Mouse (Mus musculus) CH12.LX (cell line): ENCODE data around the gene Mipep. TPM values are rescaled to one million over a fixed set of nuclear protein-coding genes. Genes with fewer than 3 reads are reported as not detected.
A peak's percentile ranks its signal among the peaks of the same experiment; 100 is the strongest.

Experiments
- DNase-seq: peaks from one replicate; pipeline ENCODE4 v3.0.0-alpha.2; 2013; ENCODE audit errors: extremely low read depth
- H3K27ac ChIP-seq: 2 replicates; pipeline ENCODE4 v1.5.1; 2012; ENCODE audit warnings: low read depth, mild to moderate bottlenecking, control low read depth, moderate library complexity; ENCODE audit not compliant: insufficient read depth
- H3K27me3 ChIP-seq: replicated peaks from 2 replicates; pipeline ENCODE3; 2012; ENCODE audit warnings: inconsistent platforms
- H3K36me3 ChIP-seq, 2 experiments: replicated peaks in 1 of 2; 2 replicates each; pipeline versions ENCODE3 to v1.6.1; 2012; ENCODE audit warnings: inconsistent platforms in 1 of 2, low read length in 1 of 2, mild to moderate bottlenecking in 1 of 2, mixed read lengths in 1 of 2, moderate library complexity in 1 of 2; ENCODE audit not compliant: control insufficient read depth in 1 of 2, insufficient read depth in 1 of 2
- H3K4me1 ChIP-seq, 2 experiments: 2 replicates each; pipeline ENCODE4 v1.6.1; 2012; ENCODE audit warnings: inconsistent platforms in 1 of 2, moderate library complexity in 1 of 2; ENCODE audit not compliant: insufficient read depth in 2 of 2, control insufficient read depth in 1 of 2
- H3K4me2 ChIP-seq: 2 replicates; pipeline ENCODE4 v1.6.1; 2012; ENCODE audit warnings: low read depth, mild to moderate bottlenecking, control low read depth; ENCODE audit not compliant: poor library complexity, insufficient read depth, severe bottlenecking
- H3K4me3 ChIP-seq, 3 experiments: fragments of 150-350 bp in 1 of 3; sonication (generic) in 1 of 3; replicated peaks in 1 of 3; 2 replicates each; pipeline versions ENCODE3 to v1.5.1; 2011 to 2012; ENCODE audit warnings: low read depth in 2 of 3, low read length in 2 of 3, mild to moderate bottlenecking in 2 of 3, moderate library complexity in 2 of 3, control low read depth in 1 of 3, improper control_type of control experiment in 1 of 3, inconsistent platforms in 1 of 3, mixed read lengths in 1 of 3; ENCODE audit not compliant: poor library complexity in 1 of 3
- H3K79me2 ChIP-seq: replicated peaks from 2 replicates; pipeline ENCODE4 v1.6.1; 2012; ENCODE audit warnings: mild to moderate bottlenecking, moderate library complexity; ENCODE audit not compliant: control insufficient read depth, poor library complexity, insufficient read depth, severe bottlenecking; ENCODE audit errors: extremely low read depth
- H3K9ac ChIP-seq: 2 replicates; pipeline ENCODE4 v1.6.1; 2012; ENCODE audit warnings: low read depth, mild to moderate bottlenecking, control low read depth, moderate library complexity; ENCODE audit not compliant: insufficient read depth
- H3K9me3 ChIP-seq: replicated peaks from 2 replicates; pipeline ENCODE3; 2012; ENCODE audit warnings: low read length, inconsistent platforms, mixed read lengths
- CHD2 ChIP-seq: IDR thresholded peaks from 2 replicates; pipeline ENCODE4 v1.6.1; 2011; ENCODE audit warnings: low read length, improper control_type of control experiment
- CTCF ChIP-seq, 2 experiments: IDR thresholded peaks in 1 of 2; conservative IDR thresholded peaks in 1 of 2; 2 replicates each; pipeline ENCODE4 v1.5.1; 2011 to 2012; ENCODE audit warnings: low read depth in 2 of 2, low read length in 2 of 2, improper control_type of control experiment in 1 of 2, inconsistent platforms in 1 of 2, mild to moderate bottlenecking in 1 of 2, moderate library complexity in 1 of 2
- ELF1 ChIP-seq: IDR thresholded peaks from 2 replicates; pipeline ENCODE4 v1.6.1; 2014; ENCODE audit warnings: low read depth, mild to moderate bottlenecking, inconsistent platforms, low read length, improper control_type of control experiment
- ETS1 ChIP-seq: conservative IDR thresholded peaks from 2 replicates; pipeline ENCODE4 v1.6.1; 2012; ENCODE audit warnings: low read depth, mild to moderate bottlenecking, inconsistent platforms, low read length, improper control_type of control experiment, moderate library complexity
- GABPA ChIP-seq: IDR thresholded peaks from 2 replicates; pipeline ENCODE4 v1.6.1; 2012; ENCODE audit warnings: low read depth, low read length, improper control_type of control experiment, inconsistent platforms; ENCODE audit not compliant: insufficient replicate concordance
- IRF4 ChIP-seq: IDR thresholded peaks from 2 replicates; pipeline ENCODE4 v1.6.1; 2014; ENCODE audit warnings: low read depth, mild to moderate bottlenecking, inconsistent platforms, low read length, improper control_type of control experiment
- MAZ ChIP-seq: IDR thresholded peaks from 2 replicates; pipeline ENCODE4 v1.6.1; 2012; ENCODE audit warnings: low read depth, mild to moderate bottlenecking, inconsistent platforms, low read length, improper control_type of control experiment, moderate library complexity
- MEF2A ChIP-seq: IDR thresholded peaks from 2 replicates; pipeline ENCODE4 v1.6.1; 2014; ENCODE audit warnings: low read depth, mild to moderate bottlenecking, inconsistent platforms, low read length, improper control_type of control experiment, borderline replicate concordance
- MXI1 ChIP-seq: IDR thresholded peaks from 2 replicates; pipeline ENCODE4 v1.6.1; 2011; ENCODE audit warnings: mild to moderate bottlenecking, low read depth, low read length, improper control_type of control experiment
- MYC ChIP-seq: IDR thresholded peaks from 2 replicates; pipeline ENCODE4 v1.6.1; 2011; ENCODE audit warnings: low read depth, mild to moderate bottlenecking, improper control_type of control experiment, low read length
- NRF1 ChIP-seq: IDR thresholded peaks from 2 replicates; pipeline ENCODE4 v1.6.1; 2014; ENCODE audit warnings: low read depth, mild to moderate bottlenecking, inconsistent platforms, low read length, improper control_type of control experiment, moderate library complexity
- POLR2A ChIP-seq: IDR thresholded peaks from 2 replicates; pipeline ENCODE4 v1.6.1; 2011; ENCODE audit warnings: low read depth, mild to moderate bottlenecking, improper control_type of control experiment, low read length
- RCOR1 ChIP-seq: conservative IDR thresholded peaks from 2 replicates; pipeline ENCODE4 v1.6.1; 2012; ENCODE audit warnings: low read depth, mild to moderate bottlenecking, inconsistent platforms, low read length, improper control_type of control experiment
- SMC3 ChIP-seq: IDR thresholded peaks from 2 replicates; pipeline ENCODE4 v1.6.1; 2011; ENCODE audit warnings: low read depth, low read length, improper control_type of control experiment
- TCF12 ChIP-seq: IDR thresholded peaks from 2 replicates; pipeline ENCODE4 v1.6.1; 2014; ENCODE audit warnings: low read depth, mild to moderate bottlenecking, inconsistent platforms, low read length, improper control_type of control experiment
- UBTF ChIP-seq: IDR thresholded peaks from 2 replicates; pipeline ENCODE4 v1.6.1; 2012; ENCODE audit warnings: low read depth, mild to moderate bottlenecking, inconsistent platforms, low read length, improper control_type of control experiment, moderate library complexity
- USF1 ChIP-seq: IDR thresholded peaks from 2 replicates; pipeline ENCODE4 v1.6.1; 2014; ENCODE audit warnings: low read depth, mild to moderate bottlenecking, inconsistent platforms, low read length, improper control_type of control experiment
- ZC3H11A ChIP-seq: IDR thresholded peaks from 2 replicates; pipeline ENCODE4 v1.6.1; 2012; ENCODE audit warnings: low read depth, mild to moderate bottlenecking, inconsistent platforms, low read length, improper control_type of control experiment
- ZNF384 ChIP-seq: IDR thresholded peaks from 2 replicates; pipeline ENCODE4 v1.6.1; 2012; ENCODE audit warnings: low read depth, low read length, improper control_type of control experiment, inconsistent platforms
- dilution Hi-C: fragments of 300-500 bp; cut with MboI; formaldehyde crosslinking; loops from 2 replicates; pipeline ENCODE4 v1.14.3; 2020; ENCODE audit warnings: low sequenced_read_pairs; ENCODE audit not compliant: extremely low pct_unique_long_range_greater_than_20kb, extremely low pct_ligation_motif_present
- in situ Hi-C: fragments of 300-500 bp; cut with MboI; formaldehyde crosslinking; loops from 3 replicates; pipeline ENCODE4 v1.14.3; 2019; ENCODE audit warnings: low sequenced_read_pairs, low pct_ligation_motif_present, low pct_unique_long_range_greater_than_20kb, mixed read lengths
- polyA plus RNA-seq: library from polyadenylated mRNA; unstranded; fragments of >175 nt; gene quantifications from 2 replicates; pipeline ENCODE4 v1.2.1, GENCODE M21; 2012; ENCODE audit warnings: low read depth; ENCODE audit not compliant: insufficient read length
- total RNA-seq, 2 experiments: library from RNA; depleted of rRNA; stranded (reverse); fragments of 300-350 nt in 1 of 2; fragments of >200 nt in 1 of 2; gene quantifications; 2 replicates each; pipeline ENCODE4 v1.2.3; 2012 to 2014

Gene Mipep
- total and polyA plus RNA-seq, 3 experiments: 33.1 to 37.2 (median 36.6) TPM

DNA sequence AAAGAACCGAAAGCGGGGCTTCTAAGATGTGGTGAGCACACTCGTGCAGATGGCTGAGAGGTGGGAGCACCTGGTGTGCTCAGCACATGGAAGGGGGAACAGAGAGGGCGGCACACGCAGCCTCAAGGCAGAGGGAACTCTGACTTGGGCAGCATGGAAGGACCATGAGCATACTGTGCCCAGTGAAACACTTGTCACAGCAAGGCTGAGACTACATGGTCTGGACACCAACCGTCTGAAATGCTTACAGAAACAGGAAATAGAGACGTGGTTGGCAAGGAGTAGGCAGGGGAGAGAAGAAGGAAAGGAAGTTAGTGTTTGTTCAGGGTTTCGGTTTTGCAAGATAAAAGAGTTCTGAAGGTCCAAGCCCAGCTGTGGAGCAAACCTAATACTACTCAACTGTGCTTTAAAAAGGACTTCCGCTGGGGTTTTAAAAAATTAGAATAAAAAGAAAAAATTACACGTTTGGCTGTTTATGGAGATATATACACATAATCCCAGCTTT is 45.9 kb upstream of the Mipep start (continued):
- peak; percentile 89 for TF ChIP-seq MAZ
- peak; percentile 87 for TF ChIP-seq ETS1
- TF ChIP-seq POLR2A: peak; percentile 74; the same call in 1 of the 2 replicates
- peak; percentile 90 for TF ChIP-seq IRF4
- peak; percentile 20 for TF ChIP-seq SMC3
- peak; percentile 85; the same call in 1 of the 2 replicates for TF ChIP-seq RCOR1
- TF ChIP-seq ZC3H11A: no peak
- TF ChIP-seq MYC: peak; percentile 94

DNA sequence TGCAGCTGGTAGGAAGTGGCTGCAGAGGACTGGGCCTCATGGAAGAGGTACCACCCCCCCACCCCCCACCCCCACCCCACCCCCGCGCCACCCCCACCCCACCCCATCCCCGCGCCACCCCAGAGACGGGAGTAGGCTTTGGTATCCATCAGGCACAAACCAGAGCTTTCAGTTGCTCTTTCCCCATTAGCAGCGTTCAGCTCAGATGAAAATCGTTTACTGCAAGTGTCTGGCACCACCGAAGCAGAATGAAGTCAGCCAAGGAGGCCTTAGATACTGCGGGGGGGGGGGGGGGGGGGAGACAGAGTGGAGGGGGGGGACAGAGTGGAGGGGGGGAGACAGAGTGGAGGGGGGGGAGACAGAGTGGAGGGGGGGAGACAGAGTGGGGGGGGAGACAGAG is 45.2 kb upstream of the Mipep start:
- Histone ChIP-seq H3K4me2 (peak overlapping the region; percentile 35; the same call in 1 of the 2 replicates), H3K9me3 (no peaks in the 10 kb centered on the region), H3K79me2 (peaks cover 19% of the 10 kb centered on the region), H3K4me1 (peaks cover 27 to 80% of the 10 kb centered on the region in 2 experiments), H3K4me3 (no peak overlapping the region), H3K27ac (no peak overlapping the region), H3K36me3 (peaks cover 10 to 22% of the 10 kb centered on the region in 2 experiments), H3K27me3 (no peaks in the 10 kb centered on the region), H3K9ac (no peak overlapping the region)
- dilution Hi-C loops: no loop called here
- in situ Hi-C loops: loop anchor here (25.0 kb wide), 1 partner anchor 477 kb away; the partner anchor contains the start of genes Gm49336, Mtmr6 and Nupl1
- no peak for DNase-seq
- TF ChIP-seq RCOR1 (no peak), NRF1 (no peak), CHD2 (no peak), UBTF (no peak), MEF2A (no peak), ELF1 (no peak), MXI1 (no peak), ZNF384 (no peak)

DNA sequence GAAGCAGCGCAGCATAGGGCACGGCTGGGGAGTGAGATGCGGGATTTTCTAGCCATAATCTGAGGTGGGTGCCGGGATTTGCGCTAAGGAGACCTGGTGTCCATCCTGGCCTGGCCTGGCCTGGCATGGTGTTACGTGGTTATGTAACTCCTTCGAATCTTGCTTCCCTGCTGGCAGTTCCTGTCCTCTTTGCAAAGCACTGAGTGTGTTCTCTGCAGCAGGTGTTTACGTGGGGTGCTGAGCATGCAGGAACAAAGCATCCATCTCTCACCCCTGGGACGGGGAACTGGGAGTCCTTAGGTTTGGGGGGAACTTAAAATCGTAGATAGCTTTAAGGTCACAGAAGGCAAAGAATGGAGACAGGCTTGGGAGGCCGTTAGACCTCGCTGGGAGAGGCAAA is 44.8 kb upstream of the Mipep start:
- H3K4me2 ChIP-seq: no peak overlapping the region
- H3K27me3 ChIP-seq: no peaks in the 10 kb centered on the region
- peaks cover 14% of the 10 kb centered on the region for H3K79me2 ChIP-seq
- TF ChIP-seq CTCF (conservative IDR thresholded peaks at IDR 0.05 in 1 of 2, IDR thresholded peaks at IDR 0.05 in 1 of 2; ENCODE audit: low read depth in 2 of 2, low read length in 2 of 2) (no peak), MAZ (no peak), GABPA (no peak), USF1 (no peak), ETS1 (no peak), RCOR1 (no peak), TCF12 (no peak), MEF2A (no peak), ZC3H11A (no peak)
- TF ChIP-seq, all 38 proteins: peak for 0
- no peaks in the 10 kb centered on the region for H3K9me3 ChIP-seq
- peaks cover 27 to 82% of the 10 kb centered on the region in 2 experiments for H3K4me1 ChIP-seq
- no peak overlapping the region for H3K9ac ChIP-seq
- in situ Hi-C loops: loop anchor here (25.0 kb wide), 1 partner anchor 477 kb away; the partner anchor contains the start of genes Gm49336, Mtmr6 and Nupl1
- DNase-seq: no peak
- H3K36me3 ChIP-seq: peaks cover 10 to 24% of the 10 kb centered on the region in 2 experiments
- peak overlapping the region; percentile 43 for H3K27ac ChIP-seq
- dilution Hi-C loops: no loop called here
- H3K4me3 ChIP-seq: peak overlapping the region in 1 of 3 experiments; percentile 5
